Mouse (Mus musculus) ovary, adult 18-20 months (tissue): ENCODE measurements at regions not wholly inside any gene's neighbourhood (a gene's known extent, or its start where the extent isn't known, plus 50 kb on each side); places are given as distances from the start of the nearest gene placed in this dataset.

ENCODE experiments used
- DNase-seq: peaks from one replicate; pipeline ENCODE4 v3.0.0; 2022; ENCODE audit warnings: low spot score, mixed read lengths

DNA sequence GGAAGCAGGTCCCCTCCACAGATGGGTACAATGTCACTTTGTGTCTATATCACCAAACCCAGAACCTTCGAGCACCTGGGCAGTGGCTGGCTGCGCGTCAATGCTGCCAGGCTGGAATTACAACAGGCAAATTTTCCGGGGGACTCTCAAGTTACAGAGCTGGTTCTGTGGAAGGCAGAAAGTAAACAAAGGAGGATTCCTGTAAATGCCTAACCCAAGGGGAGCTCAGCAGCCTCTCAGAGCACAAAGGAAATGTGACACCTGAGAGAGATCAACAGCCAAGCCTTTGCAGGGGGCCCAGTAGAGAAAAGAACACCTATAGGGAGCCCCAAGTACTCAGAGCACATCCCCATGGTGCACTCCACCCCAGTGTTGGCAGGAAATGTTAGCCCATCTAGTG, 70.7 kb downstream of the Setd4 start:
- no peak for DNase-seq

DNA sequence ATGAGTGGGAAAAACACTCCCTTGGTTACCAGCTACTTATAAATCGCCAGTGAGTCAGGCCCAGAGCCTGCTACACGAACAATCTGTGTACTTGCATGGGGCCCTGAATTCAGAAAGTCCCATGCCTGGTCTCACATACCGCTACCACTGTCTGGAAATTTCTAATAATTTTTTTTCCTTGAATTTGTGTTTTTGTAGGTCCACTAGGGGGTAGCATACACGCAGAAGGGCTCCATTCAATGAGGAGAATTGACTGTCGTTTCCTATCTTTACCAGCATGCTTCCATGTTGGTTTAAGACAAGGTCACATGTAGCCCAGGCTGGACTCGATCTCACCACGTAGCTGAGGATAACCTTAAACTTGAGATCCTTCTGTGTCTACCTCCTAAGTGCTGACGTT, 71.9 kb downstream of the Setd4 start:
- DNase-seq = no peak

DNA sequence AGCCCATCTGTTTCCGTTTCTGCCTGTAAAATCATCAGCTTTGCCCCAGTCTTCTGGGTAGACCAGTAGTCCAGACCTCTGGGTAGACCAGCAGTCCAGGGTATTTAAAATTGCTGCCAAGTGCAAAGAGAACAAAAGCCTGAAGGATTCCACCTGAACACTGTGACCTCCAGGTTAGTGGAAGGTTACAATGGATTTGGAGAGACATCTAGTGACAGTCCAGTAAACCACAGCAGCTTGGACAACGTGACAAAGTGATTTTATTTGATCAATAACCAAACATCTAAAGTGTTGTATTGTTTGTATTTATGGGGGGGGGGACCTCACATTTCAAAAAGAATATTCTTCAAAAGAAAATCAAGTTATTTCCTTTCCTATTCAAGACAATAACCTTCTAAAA, 81.4 kb downstream of the Setd4 start:
- no peak for DNase-seq

DNA sequence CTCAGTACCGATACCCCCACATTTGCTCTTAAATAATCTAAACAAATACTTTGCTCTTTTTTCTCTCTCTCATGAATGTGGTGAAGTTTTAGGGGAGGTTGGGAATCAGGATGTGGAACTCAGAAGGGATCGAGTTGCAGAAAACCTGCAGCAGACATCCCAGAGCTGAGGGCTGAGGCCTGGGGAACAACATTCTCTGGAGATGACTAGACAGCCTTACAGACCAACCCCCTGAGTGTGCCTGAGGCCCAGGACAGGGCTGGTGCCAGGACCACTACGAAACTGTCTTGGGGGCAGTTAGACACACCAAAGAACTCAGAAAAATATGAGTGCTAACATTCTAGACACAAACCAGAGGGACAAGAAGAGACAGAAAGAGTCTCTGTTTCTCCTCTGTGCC, 83.4 kb downstream of the Setd4 start:
- no peak for DNase-seq

DNA sequence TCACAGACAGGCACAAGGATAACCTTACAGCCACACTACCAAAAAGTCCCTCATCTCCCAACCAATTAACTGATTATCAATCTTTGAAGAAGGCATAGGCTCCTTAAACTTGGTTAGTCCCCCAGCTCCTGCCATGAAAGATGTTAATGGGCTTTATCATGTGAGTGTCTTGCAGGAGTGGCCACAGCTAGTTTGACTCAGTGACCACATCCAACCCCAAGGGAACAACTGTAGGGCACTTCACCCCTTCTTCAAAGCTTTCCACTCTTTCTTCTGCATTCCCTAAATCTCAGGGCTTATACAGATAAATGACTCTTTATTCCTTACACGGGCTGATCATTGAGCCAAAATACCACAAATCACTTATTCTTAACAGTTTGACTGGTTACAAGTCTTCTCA, 85.2 kb downstream of the Setd4 start:
- no peak for DNase-seq

DNA sequence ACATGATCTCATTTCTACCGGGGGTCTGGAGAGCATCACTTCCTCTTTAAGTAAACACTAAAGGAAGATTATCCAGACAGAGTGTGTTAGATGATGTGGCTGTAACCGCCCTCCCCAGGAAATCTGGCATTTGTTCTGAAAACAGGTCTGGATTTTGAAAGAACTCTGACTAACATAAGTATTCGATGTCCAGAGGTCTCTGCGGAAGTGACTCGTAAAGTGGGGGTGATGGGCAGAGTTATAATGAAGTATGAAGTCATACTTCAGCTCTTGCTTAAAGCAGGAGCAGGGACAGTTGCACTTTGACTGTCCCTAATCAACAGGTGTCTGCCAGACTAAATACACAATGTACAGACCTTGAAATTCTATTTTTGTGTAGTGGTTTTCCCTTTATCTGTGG, 87.1 kb downstream of the Setd4 start:
- no peak for DNase-seq

DNA sequence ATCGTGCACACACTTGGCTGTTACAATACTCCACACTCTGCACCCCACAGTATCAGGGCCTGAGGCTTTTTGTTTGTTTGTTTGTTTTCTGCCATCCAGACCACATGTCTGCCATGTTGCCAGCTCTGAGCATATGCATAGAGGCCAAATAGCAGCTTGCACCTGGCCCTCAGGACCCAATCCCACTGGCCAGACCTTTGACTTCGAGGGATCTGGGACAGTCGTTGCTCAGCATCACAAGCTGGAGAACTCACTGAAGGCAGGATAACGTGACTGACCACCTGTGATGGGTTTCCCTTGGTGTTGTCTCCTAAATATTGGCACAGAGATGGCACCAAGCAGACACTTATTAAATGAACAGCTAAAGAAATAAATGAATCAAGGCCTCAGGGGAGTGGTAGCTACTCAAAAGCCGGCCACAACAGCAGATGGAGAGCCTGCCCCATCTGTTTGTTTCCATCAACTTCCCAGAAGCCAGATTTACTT, 88.4 kb downstream of the Setd4 start:
- no peak for DNase-seq

DNA sequence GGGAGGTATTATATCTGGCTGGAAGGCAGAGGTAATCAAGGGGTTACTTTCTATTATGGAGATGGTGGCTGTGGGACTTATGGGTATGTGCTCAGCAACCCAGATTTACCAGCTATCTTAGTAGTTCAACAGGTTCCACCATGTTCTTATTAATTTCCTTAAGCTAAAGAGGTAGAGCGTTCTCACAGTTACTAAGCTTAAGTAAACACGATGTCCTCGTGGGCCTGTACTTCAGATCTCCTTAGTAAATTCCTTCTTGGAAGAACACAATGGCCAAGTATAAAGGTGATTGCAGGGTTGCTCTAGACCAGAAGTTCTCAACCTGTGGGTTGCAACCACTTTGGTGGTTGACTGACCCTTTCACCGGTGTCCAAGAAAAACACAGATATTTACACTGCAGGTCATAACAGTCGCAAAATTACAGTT, 90.2 kb downstream of the Setd4 start:
- DNase-seq = no peak

DNA sequence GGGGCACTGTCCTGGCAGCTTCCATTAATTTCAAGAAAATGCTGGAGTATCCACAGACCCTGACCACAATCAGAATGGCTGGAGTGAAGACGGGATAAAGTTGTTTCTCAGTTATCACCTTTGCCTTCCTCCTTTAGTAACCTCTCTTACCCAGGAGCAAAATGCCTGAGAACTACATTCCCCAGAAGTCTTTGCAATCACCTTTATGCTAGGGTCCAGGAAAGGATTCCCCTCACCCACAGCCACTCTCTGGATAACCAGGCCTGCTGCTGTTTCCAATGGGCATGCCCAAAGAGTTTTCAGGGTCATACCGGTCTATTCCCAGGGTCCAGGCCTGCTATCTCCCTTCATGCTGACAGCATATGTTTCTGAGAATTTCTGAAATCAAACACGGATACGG, 91.9 kb downstream of the Setd4 start:
- no peak for DNase-seq

DNA sequence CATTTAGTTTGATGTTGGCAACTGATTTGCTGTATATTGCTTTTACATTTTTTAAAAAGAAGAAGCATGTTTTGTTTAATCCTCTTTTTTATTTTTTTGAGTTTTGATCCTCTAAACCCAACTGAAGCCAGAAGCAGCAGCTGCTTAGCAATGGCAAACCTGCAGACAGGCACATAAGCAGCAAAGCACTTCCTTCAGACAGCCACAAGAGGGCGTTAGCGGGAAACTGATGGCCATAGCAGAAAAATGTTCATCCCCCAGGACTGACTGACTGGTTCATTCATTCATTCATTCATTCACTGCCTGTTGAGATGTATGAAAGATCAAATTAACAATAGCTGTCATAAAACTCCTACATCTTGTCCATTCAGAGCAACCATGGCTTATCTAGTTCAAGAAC, 92.3 kb downstream of the Setd4 start:
- DNase-seq = no peak

DNA sequence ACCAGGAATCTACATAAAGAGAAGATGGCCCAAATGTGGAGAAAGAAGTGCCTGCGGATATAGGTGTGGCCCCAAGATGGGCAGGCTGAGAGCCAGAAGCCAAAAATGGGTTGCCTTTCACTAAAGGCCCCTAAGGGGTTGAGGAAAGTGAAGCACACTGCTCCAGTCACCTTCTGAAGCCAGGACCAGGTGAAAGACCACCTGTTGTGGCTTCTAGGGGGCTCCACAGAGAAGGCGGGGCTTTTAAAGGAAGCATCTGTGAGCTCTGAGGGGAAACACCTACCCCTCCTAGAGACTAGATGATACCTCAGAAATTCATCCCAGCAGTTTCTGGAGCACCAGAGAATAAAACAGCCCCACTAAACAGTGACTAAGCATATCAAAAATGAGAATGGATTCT, 105.1 kb downstream of the Setd4 start:
- DNase-seq = no peak

DNA sequence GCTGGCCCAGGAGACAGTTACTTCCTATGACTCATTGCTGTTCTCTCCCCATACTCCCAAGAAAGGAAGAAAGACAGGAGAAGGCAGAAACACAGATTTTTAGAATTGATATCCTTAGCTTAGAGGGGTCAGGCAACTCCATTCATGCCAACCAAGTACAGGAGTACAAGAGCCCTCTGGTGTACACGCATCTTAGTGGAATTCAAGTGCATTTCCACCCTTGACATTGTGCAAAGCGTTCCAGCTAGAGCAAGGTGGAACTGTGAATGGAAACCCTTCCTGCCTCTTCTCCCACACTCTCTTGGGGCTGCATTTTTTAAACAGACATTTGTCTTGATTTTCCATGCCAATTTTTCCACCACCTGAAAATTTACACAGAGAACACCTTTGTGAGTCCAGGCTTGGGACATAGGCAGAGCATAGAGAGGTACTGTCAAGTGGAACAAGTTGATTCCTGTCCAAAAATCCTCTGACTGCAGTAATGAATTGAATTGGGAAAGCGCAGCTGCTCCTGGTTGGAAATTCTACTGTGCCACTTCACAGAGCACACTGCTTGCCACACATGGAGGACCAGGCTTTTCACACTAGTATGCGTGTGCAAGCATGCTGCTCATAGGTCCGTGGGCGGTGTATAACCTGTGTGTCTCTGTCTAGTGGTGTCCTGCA, 110.4 kb downstream of the Setd4 start:
- no peak for DNase-seq

DNA sequence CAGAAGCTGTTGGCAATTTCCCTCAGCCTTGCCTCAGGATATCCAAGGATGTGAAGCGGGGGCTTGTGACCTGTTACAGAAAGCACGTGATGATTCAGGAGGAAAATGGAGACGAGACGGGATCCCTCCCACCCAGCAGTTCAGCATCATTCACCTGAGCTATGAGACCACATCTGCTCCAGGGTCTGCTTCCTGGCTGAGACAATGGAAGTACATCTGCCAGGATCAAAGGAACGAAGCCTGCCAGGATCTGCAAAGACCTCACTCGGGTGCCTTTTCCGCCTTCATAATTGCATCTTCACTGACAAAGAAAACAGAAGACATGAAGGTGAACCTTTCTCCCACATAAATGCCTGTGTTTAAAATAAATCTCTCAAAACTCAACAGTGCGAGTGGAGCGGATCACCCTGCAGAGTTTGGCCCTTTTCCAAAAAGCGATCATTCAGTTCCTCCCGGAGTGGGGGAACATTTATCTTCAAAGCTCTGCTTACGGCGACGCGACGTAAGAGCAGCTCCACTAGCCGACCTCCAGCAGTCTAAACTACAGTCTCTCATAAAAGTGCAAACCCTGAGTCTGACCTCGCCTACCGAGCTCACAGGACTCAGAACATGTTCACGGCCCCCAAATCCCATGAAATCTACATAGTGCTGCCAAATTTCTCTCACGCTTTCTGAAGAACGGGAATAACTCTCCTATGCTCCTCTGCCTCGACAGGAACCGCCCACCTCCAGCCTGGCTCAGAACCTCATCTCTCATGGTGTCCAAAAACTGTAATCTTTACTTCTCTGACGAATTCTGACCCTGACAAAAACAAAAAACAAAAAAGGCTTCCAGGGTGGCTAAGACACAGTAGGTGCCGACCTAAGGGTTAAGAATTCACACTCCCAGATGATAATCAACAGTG, 117.0 kb downstream of the Setd4 start:
- no peak for DNase-seq

DNA sequence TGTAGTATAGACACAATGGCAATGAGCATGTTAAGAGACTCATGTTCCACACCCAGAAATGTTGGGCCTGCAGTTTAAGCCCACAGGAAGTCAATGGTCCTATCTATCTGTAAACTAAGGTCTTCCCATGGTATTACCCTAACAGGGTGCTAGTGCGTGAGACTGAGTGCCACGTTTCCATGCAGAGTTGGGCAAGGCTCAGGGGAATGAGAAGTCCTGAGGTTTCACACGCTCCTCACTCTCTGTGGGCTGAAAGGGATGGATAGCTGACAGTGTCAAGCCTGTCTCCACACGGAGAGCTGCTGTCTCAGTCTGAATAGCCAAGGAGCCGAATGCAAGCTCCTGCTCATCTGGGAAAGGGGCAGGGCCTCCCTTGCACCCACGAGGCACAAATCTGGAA, 133.9 kb downstream of the Setd4 start:
- no peak for DNase-seq

DNA sequence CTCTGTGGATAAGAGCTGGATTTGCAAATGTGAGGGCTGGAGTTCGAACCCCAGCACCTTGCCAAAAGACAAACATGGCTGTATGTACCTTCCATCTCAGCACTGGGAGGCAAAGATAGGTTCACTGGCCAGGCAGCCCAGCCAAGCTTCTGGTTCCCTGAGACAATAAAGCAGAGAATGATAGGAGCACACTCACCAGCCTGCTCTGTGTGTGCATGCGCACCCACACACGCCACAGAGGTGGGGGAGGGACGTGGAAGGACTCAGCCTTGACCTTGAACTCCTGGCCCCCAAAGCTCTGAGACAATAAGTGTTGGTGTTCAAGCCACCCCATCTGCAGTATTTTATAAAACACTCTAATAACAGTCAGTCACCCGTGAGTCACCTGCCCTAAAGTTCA, 138.1 kb downstream of the Setd4 start:
- DNase-seq = no peak

DNA sequence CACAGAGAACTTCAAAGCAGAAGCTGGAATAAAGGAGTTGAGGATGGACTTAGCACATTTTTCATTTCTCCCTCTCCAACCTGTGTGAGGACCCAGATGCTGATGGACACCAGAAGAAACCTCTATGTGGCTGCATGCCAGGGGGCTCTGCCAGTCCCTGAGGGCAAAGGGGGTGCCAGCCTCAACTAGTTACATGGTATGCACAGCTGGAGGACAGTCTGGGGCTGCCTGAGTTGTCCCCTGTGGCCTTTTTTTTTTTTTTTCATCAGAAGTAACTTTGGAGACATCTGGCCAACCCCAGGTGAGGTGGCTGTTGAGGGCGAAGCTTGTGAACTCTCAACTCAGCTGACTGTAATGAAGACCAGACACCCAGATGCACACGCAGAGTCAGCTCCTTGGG, 139.0 kb downstream of the Setd4 start:
- no peak for DNase-seq

DNA sequence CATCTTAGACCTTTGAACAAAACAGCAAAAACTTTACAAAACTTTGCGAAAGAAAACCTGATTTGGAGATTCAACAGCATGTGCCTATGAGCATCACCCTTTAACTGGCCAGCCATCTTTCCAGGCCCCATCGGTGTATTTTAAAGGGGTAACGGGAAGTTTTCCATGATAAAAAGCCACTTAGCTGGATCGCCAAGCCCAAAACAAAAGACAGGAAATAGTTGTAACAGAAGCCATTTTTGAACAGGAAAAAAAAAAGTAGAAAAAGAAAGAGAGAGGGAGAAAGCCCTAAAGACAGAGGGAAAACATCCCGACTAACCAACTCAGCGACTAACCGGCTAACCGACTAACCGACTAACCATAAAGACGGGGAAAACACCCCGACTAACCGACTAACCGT, 140.5 kb downstream of the Setd4 start:
- no peak for DNase-seq

DNA sequence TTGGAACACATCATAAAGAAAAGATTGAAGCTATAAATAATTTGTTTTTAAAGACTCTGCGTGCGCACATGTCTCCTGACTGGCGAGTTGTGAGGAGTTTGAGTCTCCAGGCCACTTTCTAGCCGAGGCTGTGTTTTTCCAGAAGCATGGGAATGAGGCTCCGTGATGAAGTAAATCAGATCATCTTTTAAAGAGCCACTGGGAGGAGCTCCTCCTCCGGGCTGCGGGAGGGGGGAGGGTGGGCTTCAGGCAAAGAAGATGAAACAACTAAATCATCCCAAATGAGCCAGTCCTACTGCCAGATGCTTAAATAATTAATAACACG, 141.6 kb downstream of the Setd4 start:
- no peak for DNase-seq

DNA sequence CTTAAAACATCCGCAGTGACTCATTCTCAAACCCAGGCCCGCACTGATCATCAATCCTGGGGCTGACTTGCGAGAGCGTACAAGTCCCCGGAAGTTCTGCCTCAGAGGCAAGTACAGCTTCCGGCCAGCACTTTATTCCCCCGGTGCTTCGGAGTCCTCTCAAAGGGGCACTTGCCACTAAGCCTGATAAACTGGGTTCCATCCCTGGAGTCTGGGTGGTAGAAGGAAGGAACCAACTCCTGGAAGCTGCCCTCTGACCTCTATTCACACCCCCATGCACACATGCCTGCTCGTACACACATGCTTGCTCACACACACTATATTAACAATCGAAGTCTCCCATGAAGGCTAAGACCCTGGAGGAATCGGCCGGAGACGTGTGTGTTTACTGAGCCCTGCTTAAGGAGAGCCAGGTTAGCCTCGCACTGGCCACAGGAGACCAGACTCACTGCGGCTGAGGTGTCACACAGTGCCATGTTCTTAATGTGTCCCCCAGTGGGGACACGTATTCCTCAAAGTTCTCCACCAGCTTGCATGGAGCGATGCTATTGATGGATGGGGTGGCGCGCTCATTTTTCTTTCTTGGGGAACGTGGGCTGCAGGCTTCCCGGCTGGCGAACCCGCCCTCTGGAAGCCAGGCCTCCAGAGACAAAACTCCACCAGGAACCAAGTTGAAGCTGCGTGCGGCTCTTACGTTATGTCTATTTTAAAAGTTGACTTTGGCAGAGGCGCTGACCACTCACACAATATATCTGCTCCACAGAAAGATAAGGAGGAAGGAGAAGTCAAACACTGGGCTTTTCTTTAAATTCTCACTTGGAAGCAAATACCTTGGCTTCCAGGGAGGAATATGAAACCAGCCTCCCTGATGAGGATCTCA, 142.2 kb downstream of the Setd4 start:
- DNase-seq = no peak

DNA sequence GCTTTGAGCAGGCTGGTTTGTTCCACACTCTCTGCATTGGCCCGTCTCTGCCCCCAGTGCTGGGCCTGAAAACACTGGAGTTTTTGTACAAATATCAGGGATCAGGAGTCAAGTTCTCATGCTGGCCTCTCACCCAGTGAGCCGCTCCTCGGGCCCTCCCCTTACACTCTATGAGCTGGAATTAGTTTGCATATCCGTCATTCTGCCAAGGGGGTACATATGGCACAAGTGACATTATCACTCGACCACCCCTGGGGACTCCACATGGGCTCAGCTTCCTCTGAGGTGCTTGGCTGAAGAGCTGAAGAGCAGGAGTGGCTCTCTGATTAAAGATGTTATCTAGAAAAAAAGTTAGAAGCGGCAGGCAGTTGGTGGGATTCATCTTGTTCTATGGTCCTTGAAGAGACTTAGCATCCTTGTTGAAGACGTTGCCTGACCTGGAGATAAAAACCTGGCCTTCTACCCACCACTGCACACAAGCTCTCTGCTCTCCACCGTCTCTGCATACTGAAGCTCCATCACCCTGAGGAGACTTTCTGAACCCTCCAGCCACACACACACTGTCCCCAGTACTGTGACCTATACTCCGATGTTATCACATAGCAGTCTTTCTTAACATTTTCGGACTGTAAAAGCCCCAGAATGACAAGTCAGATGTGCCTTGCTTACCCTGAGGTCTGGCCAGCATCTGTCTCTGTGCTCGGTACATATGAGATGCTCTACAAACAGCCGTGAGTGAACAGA, 144.2 kb downstream of the Setd4 start:
- no peak for DNase-seq

DNA sequence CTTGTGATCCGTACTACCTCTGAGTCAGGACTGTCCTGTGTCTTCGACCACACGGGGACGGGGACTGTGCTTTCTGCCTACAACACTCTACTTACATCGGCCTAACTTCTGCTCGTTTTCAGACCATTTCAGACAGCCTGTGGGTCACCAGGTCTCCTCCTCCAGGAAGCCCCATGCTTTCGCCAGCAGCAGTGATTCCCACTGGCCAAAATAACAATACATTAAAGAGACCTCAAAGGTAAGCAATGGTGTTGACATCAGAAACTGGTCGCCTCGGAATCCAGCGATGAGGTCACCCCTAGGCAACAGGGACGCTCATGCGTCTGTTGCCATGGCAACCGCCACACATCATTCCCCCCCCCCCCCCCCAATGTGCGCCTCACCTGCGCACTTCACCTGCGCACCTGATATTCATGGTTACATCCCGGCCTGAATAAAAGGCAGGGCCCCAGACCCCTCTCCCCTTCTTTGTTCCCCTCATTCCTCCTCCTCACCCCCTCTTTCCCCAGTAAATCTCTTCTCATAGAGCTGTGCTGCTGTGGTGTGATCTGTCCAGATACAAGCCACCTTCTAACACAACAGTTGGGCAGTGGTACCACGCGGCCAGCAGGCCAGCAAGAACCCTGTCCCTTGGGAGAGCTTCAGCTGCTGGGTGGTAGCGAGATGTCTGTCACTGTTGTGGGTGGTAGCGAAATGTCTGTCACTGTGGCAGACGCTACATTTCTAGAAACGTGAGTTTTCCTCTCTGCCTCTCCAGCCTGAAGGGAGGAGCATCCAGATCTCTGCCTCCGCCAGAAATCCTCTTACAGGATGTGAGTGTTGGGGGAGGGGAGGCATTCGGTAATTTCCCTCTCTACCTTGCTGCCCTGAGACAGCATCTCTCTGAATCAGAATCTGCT, 145.0 kb downstream of the Setd4 start:
- DNase-seq = no peak
